Mouse (Mus musculus): ENCODE measurements around the gene Gm3233.

GRCm38 (mm10) chr10:77788621-77789020 lies 29.1 kb upstream of the Gm3233 start:
- TF ChIP-seq CTCF (IDR thresholded peaks at IDR 0.05; ENCODE audit: extremely low read depth, insufficient read length, insufficient replicate concordance, low read depth, low read length) (no peak), POLR2A (IDR thresholded peaks at IDR 0.05; ENCODE audit: low read depth, low read length) (no peak)

Measured in small intestine, adult 2 months (tissue).